Mouse (Mus musculus): Measurements from ENCODE around the gene Lgi4. TPM values are rescaled to one million over a fixed set of nuclear protein-coding genes. Genes with fewer than 3 reads are reported as not detected.

Gene Lgi4
- polyA plus RNA-seq (2015; fragmentation: Nextera tagmentation; extraction: Ambion mirVana): 0.15 and 0.35 TPM in 2 replicates

- H3K27me3 ChIP-seq (ENCODE audit: control insufficient read depth, insufficient read depth, low read depth, low read length): peaks cover 5% of the 10 kb centered on the region; the same call in 1 of the 2 replicates
- 6% methylated on average over 2 of the region's 2 CpGs for WGBS
- no peaks in the 10 kb centered on the region for H3K36me3 ChIP-seq (ENCODE audit: control insufficient read depth, insufficient read depth, low read length)
- no peaks in the 10 kb centered on the region for H3K4me1 ChIP-seq (ENCODE audit: control insufficient read depth, insufficient read depth, low read length)
- H3K9me3 ChIP-seq (replicated peaks; ENCODE audit: control insufficient read depth, low read length, poor library complexity, severe bottlenecking): no peaks in the 10 kb centered on the region
- H3K9ac ChIP-seq (ENCODE audit: low read depth, low read length): no peak within 1 kb of the TSS
- no peak within 1 kb of the TSS for H3K4me3 ChIP-seq (ENCODE audit: low read depth, low read length)
- no peak for ATAC-seq
- H3K27ac ChIP-seq (ENCODE audit: low read length): no peak within 1 kb of the TSS
- H3K4me2 ChIP-seq (ENCODE audit: low read length): no peak within 1 kb of the TSS
Observed at GRCm38 (mm10) chr7:31059108-31059507, at the start of gene Lgi4. TSS of gene Lgi4 (plus strand) at chr7:31059342.

GRCm38 (mm10) chr7:31012971-31013370 is 46.2 kb upstream of the Lgi4 start:
- Histone ChIP-seq H3K9ac (ENCODE audit: low read depth, low read length) (no peak overlapping the region), H3K27ac (ENCODE audit: low read length) (no peak overlapping the region), H3K4me1 (ENCODE audit: control insufficient read depth, insufficient read depth, low read length) (no peaks in the 10 kb centered on the region; the same call in none of the 2 replicates), H3K36me3 (ENCODE audit: control insufficient read depth, insufficient read depth, low read length) (no peaks in the 10 kb centered on the region), H3K4me2 (ENCODE audit: low read length) (no peak overlapping the region), H3K9me3 (replicated peaks; ENCODE audit: control insufficient read depth, low read length, poor library complexity, severe bottlenecking) (no peaks in the 10 kb centered on the region), H3K4me3 (ENCODE audit: low read depth, low read length) (no peak overlapping the region), H3K27me3 (ENCODE audit: control insufficient read depth, insufficient read depth, low read depth, low read length) (no peaks in the 10 kb centered on the region)
- 81% methylated on average over 5 of the region's 5 CpGs for WGBS
- no peak for ATAC-seq

GRCm38 (mm10) chr7:31017104-31017901 is 41.8 kb upstream of the Lgi4 start:
- no peaks in the 10 kb centered on the region for H3K9me3 ChIP-seq (replicated peaks; ENCODE audit: control insufficient read depth, low read length, poor library complexity, severe bottlenecking)
- no peaks in the 10 kb centered on the region for H3K27me3 ChIP-seq (ENCODE audit: control insufficient read depth, insufficient read depth, low read depth, low read length)
- H3K9ac ChIP-seq (ENCODE audit: low read depth, low read length): no peak overlapping the region
- H3K27ac ChIP-seq (ENCODE audit: low read length): no peak overlapping the region
- H3K4me3 ChIP-seq (ENCODE audit: low read depth, low read length): no peak overlapping the region
- 60% methylated on average over 10 of the region's 10 CpGs for WGBS
- no peaks in the 10 kb centered on the region for H3K36me3 ChIP-seq (ENCODE audit: control insufficient read depth, insufficient read depth, low read length)
- ATAC-seq: 0 out of 2 replicates have a peak, but pooled peaks have one; percentile 54
- no peak overlapping the region for H3K4me2 ChIP-seq (ENCODE audit: low read length)
- H3K4me1 ChIP-seq (ENCODE audit: control insufficient read depth, insufficient read depth, low read length): no peaks in the 10 kb centered on the region; the same call in none of the 2 replicates

- H3K27ac ChIP-seq (ENCODE audit: low read length): no peak overlapping the region
Observed at GRCm38 (mm10) chr7:31028609-31029008, 30.5 kb upstream of the Lgi4 start.

GRCm38 (mm10) chr7:31030717-31031116 is 28.4 kb upstream of the Lgi4 start:
- no peaks in the 10 kb centered on the region for H3K36me3 ChIP-seq (ENCODE audit: control insufficient read depth, insufficient read depth, low read length)
- no peak overlapping the region for H3K9ac ChIP-seq (ENCODE audit: low read depth, low read length)
- no peak for ATAC-seq
- no peaks in the 10 kb centered on the region for H3K27me3 ChIP-seq (ENCODE audit: control insufficient read depth, insufficient read depth, low read depth, low read length)
- 74% methylated on average over 2 of the region's 2 CpGs for whole genome bisulfite sequencing
- no peak overlapping the region for H3K4me2 ChIP-seq (ENCODE audit: low read length)
- H3K27ac ChIP-seq (ENCODE audit: low read length): no peak overlapping the region
- H3K9me3 ChIP-seq (replicated peaks; ENCODE audit: control insufficient read depth, low read length, poor library complexity, severe bottlenecking): no peaks in the 10 kb centered on the region
- H3K4me3 ChIP-seq (ENCODE audit: low read depth, low read length): no peak overlapping the region
- no peaks in the 10 kb centered on the region for H3K4me1 ChIP-seq (ENCODE audit: control insufficient read depth, insufficient read depth, low read length)

More at GRCm38 (mm10) chr7:31028609-31029008, 30.5 kb upstream of the Lgi4 start:
- WGBS: 78% methylated on average over 8 of the region's 8 CpGs
- H3K9me3 ChIP-seq (replicated peaks; ENCODE audit: control insufficient read depth, low read length, poor library complexity, severe bottlenecking): no peaks in the 10 kb centered on the region
- no peak overlapping the region for H3K4me2 ChIP-seq (ENCODE audit: low read length)
- no peaks in the 10 kb centered on the region for H3K27me3 ChIP-seq (ENCODE audit: control insufficient read depth, insufficient read depth, low read depth, low read length)
- ATAC-seq: no peak
- H3K4me3 ChIP-seq (ENCODE audit: low read depth, low read length): no peak overlapping the region
- no peaks in the 10 kb centered on the region for H3K36me3 ChIP-seq (ENCODE audit: control insufficient read depth, insufficient read depth, low read length)
- H3K4me1 ChIP-seq (ENCODE audit: control insufficient read depth, insufficient read depth, low read length): no peaks in the 10 kb centered on the region
- H3K9ac ChIP-seq (ENCODE audit: low read depth, low read length): no peak overlapping the region

- Histone ChIP-seq H3K9me3 (replicated peaks; ENCODE audit: control insufficient read depth, low read length, poor library complexity, severe bottlenecking) (no peaks in the 10 kb centered on the region), H3K9ac (ENCODE audit: low read depth, low read length) (no peak overlapping the region), H3K4me3 (ENCODE audit: low read depth, low read length) (no peak overlapping the region), H3K36me3 (ENCODE audit: control insufficient read depth, insufficient read depth, low read length) (no peaks in the 10 kb centered on the region), H3K27me3 (ENCODE audit: control insufficient read depth, insufficient read depth, low read depth, low read length) (no peaks in the 10 kb centered on the region), H3K4me1 (ENCODE audit: control insufficient read depth, insufficient read depth, low read length) (no peaks in the 10 kb centered on the region), H3K27ac (ENCODE audit: low read length) (no peak overlapping the region), H3K4me2 (ENCODE audit: low read length) (no peak overlapping the region)
- WGBS: 83% methylated on average over 7 of the region's 7 CpGs
- ATAC-seq: no peak; the same call in 1 of the 2 replicates
Observed at GRCm38 (mm10) chr7:31031731-31032130, 27.4 kb upstream of the Lgi4 start.

GRCm38 (mm10) chr7:31033409-31034165 is 25.6 kb upstream of the Lgi4 start:
- no peak overlapping the region for H3K4me3 ChIP-seq (ENCODE audit: low read depth, low read length)
- H3K4me2 ChIP-seq (ENCODE audit: low read length): no peak overlapping the region
- H3K9me3 ChIP-seq (replicated peaks; ENCODE audit: control insufficient read depth, low read length, poor library complexity, severe bottlenecking): no peaks in the 10 kb centered on the region
- WGBS: 74% methylated on average over 9 of the region's 9 CpGs
- no peaks in the 10 kb centered on the region for H3K36me3 ChIP-seq (ENCODE audit: control insufficient read depth, insufficient read depth, low read length)
- H3K9ac ChIP-seq (ENCODE audit: low read depth, low read length): no peak overlapping the region
- H3K4me1 ChIP-seq (ENCODE audit: control insufficient read depth, insufficient read depth, low read length): no peaks in the 10 kb centered on the region
- H3K27ac ChIP-seq (ENCODE audit: low read length): no peak overlapping the region
- no peak for ATAC-seq
- H3K27me3 ChIP-seq (ENCODE audit: control insufficient read depth, insufficient read depth, low read depth, low read length): no peaks in the 10 kb centered on the region

- no peak overlapping the region for H3K27ac ChIP-seq (ENCODE audit: low read length)
Observed at GRCm38 (mm10) chr7:31034789-31035188, 24.4 kb upstream of the Lgi4 start.

GRCm38 (mm10) chr7:31035291-31035690 is 23.9 kb upstream of the Lgi4 start:
- Histone ChIP-seq H3K4me1 (ENCODE audit: control insufficient read depth, insufficient read depth, low read length) (no peaks in the 10 kb centered on the region), H3K4me3 (ENCODE audit: low read depth, low read length) (no peak overlapping the region), H3K27me3 (ENCODE audit: control insufficient read depth, insufficient read depth, low read depth, low read length) (no peaks in the 10 kb centered on the region), H3K9ac (ENCODE audit: low read depth, low read length) (no peak overlapping the region), H3K27ac (ENCODE audit: low read length) (no peak overlapping the region), H3K9me3 (replicated peaks; ENCODE audit: control insufficient read depth, low read length, poor library complexity, severe bottlenecking) (no peaks in the 10 kb centered on the region), H3K36me3 (ENCODE audit: control insufficient read depth, insufficient read depth, low read length) (no peaks in the 10 kb centered on the region), H3K4me2 (ENCODE audit: low read length) (no peak overlapping the region)
- no peak for ATAC-seq
- 85% methylated on average over 10 of the region's 11 CpGs for WGBS

More at GRCm38 (mm10) chr7:31034789-31035188, 24.4 kb upstream of the Lgi4 start:
- H3K4me3 ChIP-seq (ENCODE audit: low read depth, low read length): no peak overlapping the region
- H3K4me2 ChIP-seq (ENCODE audit: low read length): no peak overlapping the region
- ATAC-seq: no peak
- WGBS: 69% methylated on average over 11 of the region's 11 CpGs
- H3K36me3 ChIP-seq (ENCODE audit: control insufficient read depth, insufficient read depth, low read length): no peaks in the 10 kb centered on the region
- H3K4me1 ChIP-seq (ENCODE audit: control insufficient read depth, insufficient read depth, low read length): no peaks in the 10 kb centered on the region
- H3K9ac ChIP-seq (ENCODE audit: low read depth, low read length): no peak overlapping the region
- no peaks in the 10 kb centered on the region for H3K9me3 ChIP-seq (replicated peaks; ENCODE audit: control insufficient read depth, low read length, poor library complexity, severe bottlenecking)
- H3K27me3 ChIP-seq (ENCODE audit: control insufficient read depth, insufficient read depth, low read depth, low read length): no peaks in the 10 kb centered on the region

Data from midbrain, embryonic 16.5 days (tissue).